Mouse (Mus musculus) liver, adult 2 months (tissue): Measurements from ENCODE around the gene Adamts16.

Experiments
- CTCF ChIP-seq: fragments of 200-500 bp; IDR thresholded peaks from 2 replicates; pipeline ENCODE4 v1.5.1; 2011; ENCODE audit warnings: low read depth, low read length, control low read depth
- POLR2A ChIP-seq: fragments of 200-500 bp; IDR thresholded peaks from 2 replicates; pipeline ENCODE4 v1.6.1; 2011; ENCODE audit warnings: low read length, control low read depth; ENCODE audit not compliant: insufficient read depth; ENCODE audit errors: extremely low read depth

GRCm38 (mm10) chr13:70827507-70827906, 14.1 kb downstream of the Adamts16 start:
- no peak for TF ChIP-seq POLR2A
- no peak for TF ChIP-seq CTCF
